Mouse (Mus musculus): ENCODE data around the gene C330007P06Rik. TPM values are rescaled to one million over a fixed set of nuclear protein-coding genes. Genes with fewer than 3 reads are reported as not detected.

C330007P06Rik gene
- polyA plus RNA-seq, 1 experiment from 2014 or later, result 17.8 TPM

DNA sequence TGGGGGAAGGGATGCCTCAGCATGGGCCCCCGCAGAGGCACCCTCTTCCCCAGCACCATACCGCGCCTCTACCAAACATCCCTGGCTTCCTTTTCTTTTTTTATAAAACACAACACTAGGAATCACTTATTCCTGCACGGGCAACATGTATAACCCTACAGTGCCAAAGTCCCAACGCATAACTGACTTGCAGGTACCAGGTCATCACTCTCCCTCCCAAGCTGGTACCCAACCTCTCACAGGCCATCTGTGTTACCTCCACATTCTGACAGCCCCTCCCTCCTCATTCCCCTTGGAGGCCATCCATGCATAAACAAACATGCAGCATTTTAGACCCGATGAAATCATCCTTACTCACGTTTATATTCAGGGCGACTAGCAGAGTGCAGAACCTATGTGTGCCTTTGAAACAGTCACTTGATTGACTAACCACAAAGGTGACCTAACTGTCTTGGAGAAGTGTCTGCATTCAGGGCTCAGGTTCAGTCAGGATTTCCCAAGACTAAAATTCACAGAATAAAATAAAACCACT, 57.5 kb downstream of the C330007P06Rik start:
- no peak for ATAC-seq
- no peaks in the 10 kb centered on the region for H3K4me1 ChIP-seq (replicated peaks; ENCODE audit: control insufficient read depth, insufficient read depth, low read length)
- no peak overlapping the region for H3K4me2 ChIP-seq (replicated peaks; ENCODE audit: low read depth)
- no peaks in the 10 kb centered on the region for H3K27me3 ChIP-seq (replicated peaks; ENCODE audit: control insufficient read depth, insufficient read depth, low read length)
- no peaks in the 10 kb centered on the region for H3K9me3 ChIP-seq (ENCODE audit: control insufficient read depth)
- H3K4me3 ChIP-seq (ENCODE audit: low read depth, low read length), result no peak overlapping the region
- H3K27ac ChIP-seq (ENCODE audit: low read depth, low read length), result peak overlapping the region; percentile 37
- H3K36me3 ChIP-seq (ENCODE audit: control insufficient read depth, insufficient read depth), result no peaks in the 10 kb centered on the region
- H3K9ac ChIP-seq (ENCODE audit: low read depth, low read length), result no peak overlapping the region
- WGBS, result 33% methylated on average over 8 of the region's 8 CpGs
- TF ChIP-seq CTCF (IDR thresholded peaks at IDR 0.05; ENCODE audit: low read depth), result no peak

DNA sequence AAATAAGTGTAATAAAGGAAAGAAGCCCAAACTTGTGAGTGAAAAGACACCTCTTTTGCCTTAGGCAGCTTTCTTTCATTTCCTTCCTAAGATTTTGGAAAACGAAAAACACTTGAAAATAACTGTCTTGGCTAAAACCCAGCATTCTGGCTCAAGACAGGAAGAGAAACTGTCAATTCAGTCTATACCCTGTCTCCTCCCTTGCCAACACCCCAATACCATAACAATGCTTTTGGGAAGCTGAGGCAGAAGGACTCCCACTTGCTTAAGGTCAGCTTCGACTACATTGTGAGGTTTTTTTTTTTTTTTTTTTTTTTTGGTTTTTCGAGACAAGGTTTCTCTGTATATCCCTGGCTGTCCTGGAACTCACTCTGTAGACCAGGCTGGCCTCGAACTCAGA, 58.5 kb downstream of the C330007P06Rik start:
- 83% methylated on average over 2 of the region's 4 CpGs for WGBS
- Histone ChIP-seq H3K4me3 (ENCODE audit: low read depth, low read length) (no peak overlapping the region), H3K9me3 (ENCODE audit: control insufficient read depth) (no peaks in the 10 kb centered on the region), H3K9ac (ENCODE audit: low read depth, low read length) (no peak overlapping the region), H3K27me3 (replicated peaks; ENCODE audit: control insufficient read depth, insufficient read depth, low read length) (no peaks in the 10 kb centered on the region), H3K36me3 (ENCODE audit: control insufficient read depth, insufficient read depth) (no peaks in the 10 kb centered on the region), H3K4me1 (replicated peaks; ENCODE audit: control insufficient read depth, insufficient read depth, low read length) (no peaks in the 10 kb centered on the region), H3K4me2 (replicated peaks; ENCODE audit: low read depth) (no peak overlapping the region), H3K27ac (ENCODE audit: low read depth, low read length) (no peak overlapping the region)
- TF ChIP-seq CTCF (IDR thresholded peaks at IDR 0.05; ENCODE audit: low read depth), result no peak
- ATAC-seq, result no peak

GRCm38 (mm10) chrX:36815022-36815421, 58.9 kb downstream of the C330007P06Rik start:
- 67% methylated on average over 4 of the region's 4 CpGs for WGBS
- Histone ChIP-seq H3K9ac (ENCODE audit: low read depth, low read length) (no peak overlapping the region), H3K27ac (ENCODE audit: low read depth, low read length) (no peak overlapping the region), H3K4me1 (replicated peaks; ENCODE audit: control insufficient read depth, insufficient read depth, low read length) (no peaks in the 10 kb centered on the region), H3K4me2 (replicated peaks; ENCODE audit: low read depth) (no peak overlapping the region), H3K4me3 (ENCODE audit: low read depth, low read length) (no peak overlapping the region), H3K36me3 (ENCODE audit: control insufficient read depth, insufficient read depth) (no peaks in the 10 kb centered on the region), H3K27me3 (replicated peaks; ENCODE audit: control insufficient read depth, insufficient read depth, low read length) (no peaks in the 10 kb centered on the region), H3K9me3 (ENCODE audit: control insufficient read depth) (no peaks in the 10 kb centered on the region)
- no peak for TF ChIP-seq CTCF (IDR thresholded peaks at IDR 0.05; ENCODE audit: low read depth)
- no peak for ATAC-seq

GRCm38 (mm10) chrX:36814161-36814836, 59.6 kb downstream of the C330007P06Rik start:
- no peaks in the 10 kb centered on the region for H3K27me3 ChIP-seq (replicated peaks; ENCODE audit: control insufficient read depth, insufficient read depth, low read length)
- H3K9me3 ChIP-seq (ENCODE audit: control insufficient read depth), result no peaks in the 10 kb centered on the region
- peak overlapping the region; percentile 54; the same call in 1 of the 2 replicates for H3K27ac ChIP-seq (ENCODE audit: low read depth, low read length)
- TF ChIP-seq CTCF (IDR thresholded peaks at IDR 0.05; ENCODE audit: low read depth), result no peak
- no peaks in the 10 kb centered on the region for H3K4me1 ChIP-seq (replicated peaks; ENCODE audit: control insufficient read depth, insufficient read depth, low read length)
- no peaks in the 10 kb centered on the region for H3K36me3 ChIP-seq (ENCODE audit: control insufficient read depth, insufficient read depth)
- no peak overlapping the region for H3K4me2 ChIP-seq (replicated peaks; ENCODE audit: low read depth)
- peak; percentile 76 for ATAC-seq
- H3K4me3 ChIP-seq (ENCODE audit: low read depth, low read length), result no peak overlapping the region
- 63% methylated on average over 8 of the region's 8 CpGs for WGBS
- no peak overlapping the region for H3K9ac ChIP-seq (ENCODE audit: low read depth, low read length)

- Histone ChIP-seq H3K4me3 (ENCODE audit: low read depth, low read length) (no peak overlapping the region), H3K9me3 (ENCODE audit: control insufficient read depth) (no peaks in the 10 kb centered on the region), H3K27ac (ENCODE audit: low read depth, low read length) (no peak overlapping the region), H3K27me3 (replicated peaks; ENCODE audit: control insufficient read depth, insufficient read depth, low read length) (no peaks in the 10 kb centered on the region), H3K9ac (ENCODE audit: low read depth, low read length) (no peak overlapping the region), H3K4me1 (replicated peaks; ENCODE audit: control insufficient read depth, insufficient read depth, low read length) (no peaks in the 10 kb centered on the region), H3K36me3 (ENCODE audit: control insufficient read depth, insufficient read depth) (no peaks in the 10 kb centered on the region), H3K4me2 (replicated peaks; ENCODE audit: low read depth) (no peak overlapping the region)
- no peak for ATAC-seq
- TF ChIP-seq CTCF (IDR thresholded peaks at IDR 0.05; ENCODE audit: low read depth), result peak; percentile 71
- WGBS, result 44% methylated on average over 5 of the region's 5 CpGs
These were observed 62.5 kb downstream of the C330007P06Rik start for GRCm38 (mm10) chrX:36811377-36811776.

GRCm38 (mm10) chrX:36808318-36808683, 65.6 kb downstream of the C330007P06Rik start:
- Histone ChIP-seq H3K9ac (ENCODE audit: low read depth, low read length) (no peak overlapping the region), H3K4me2 (replicated peaks; ENCODE audit: low read depth) (peak overlapping the region; percentile 44), H3K9me3 (ENCODE audit: control insufficient read depth) (no peaks in the 10 kb centered on the region), H3K4me1 (replicated peaks; ENCODE audit: control insufficient read depth, insufficient read depth, low read length) (no peaks in the 10 kb centered on the region), H3K27ac (ENCODE audit: low read depth, low read length) (0 out of 2 replicates have a peak overlapping the region, but pooled peaks have one; percentile 73), H3K4me3 (ENCODE audit: low read depth, low read length) (no peak overlapping the region), H3K36me3 (ENCODE audit: control insufficient read depth, insufficient read depth) (no peaks in the 10 kb centered on the region), H3K27me3 (replicated peaks; ENCODE audit: control insufficient read depth, insufficient read depth, low read length) (no peaks in the 10 kb centered on the region)
- ATAC-seq, result no peak
- 56% methylated on average over 6 of the region's 6 CpGs for WGBS
- no peak for TF ChIP-seq CTCF (IDR thresholded peaks at IDR 0.05; ENCODE audit: low read depth)
